Mouse (Mus musculus): ENCODE data around the gene Ap1g2. TPM values are rescaled to one million over a fixed set of nuclear protein-coding genes. Genes with fewer than 3 reads are reported as not detected.

Gene Ap1g2
- polyA plus RNA-seq, 1 experiment from 2014 or later: 32.0 TPM

- DNase-seq (ENCODE audit: low spot score): no peak
These were observed 44.5 kb downstream of the Ap1g2 start for GRCm38 (mm10) chr14:55061845-55062244.

- DNase-seq (ENCODE audit: low spot score): no peak
These were observed 46.5 kb downstream of the Ap1g2 start for GRCm38 (mm10) chr14:55059931-55060330.

- no peak for DNase-seq (ENCODE audit: low spot score)
These were observed 47.4 kb downstream of the Ap1g2 start for GRCm38 (mm10) chr14:55059009-55059408.

- DNase-seq (ENCODE audit: low spot score): no peak
These were observed 51.1 kb downstream of the Ap1g2 start for GRCm38 (mm10) chr14:55055167-55055834.

GRCm38 (mm10) chr14:55054191-55054749 lies 52.1 kb downstream of the Ap1g2 start:
- DNase-seq (ENCODE audit: low spot score): no peak

GRCm38 (mm10) chr14:55053708-55054190 lies 52.6 kb downstream of the Ap1g2 start:
- no peak for DNase-seq (ENCODE audit: low spot score)

GRCm38 (mm10) chr14:55053050-55053449 lies 53.3 kb downstream of the Ap1g2 start:
- DNase-seq (ENCODE audit: low spot score): no peak

- no peak for DNase-seq (ENCODE audit: low spot score)
These were observed 53.9 kb downstream of the Ap1g2 start for GRCm38 (mm10) chr14:55052496-55052895.

Other genes with a start within 250 kb of the Ap1g2 start
- 7.2 and 8.8 TPM in 2 replicates for gene Homez, start 235.6 kb downstream of the Ap1g2 start, polyA plus RNA-seq (2015; fragmentation: Nextera tagmentation; extraction: Ambion mirVana)
- gene Ppp1r3e, start 229.0 kb downstream of the Ap1g2 start, polyA plus RNA-seq (2015; fragmentation: Nextera tagmentation; extraction: Ambion mirVana): 1.8 and 2.2 TPM in 2 replicates
- gene Bcl2l2, start 223.2 kb downstream of the Ap1g2 start, polyA plus RNA-seq (2015; fragmentation: Nextera tagmentation; extraction: Ambion mirVana): 1.5 and 1.7 TPM in 2 replicates
- gene Gm20521, start 223.2 kb downstream of the Ap1g2 start, polyA plus RNA-seq (2015; fragmentation: Nextera tagmentation; extraction: Ambion mirVana): 1.2 TPM in 1 of 2 replicates, not detected in the other
- gene Pabpn1, start 214.1 kb downstream of the Ap1g2 start, polyA plus RNA-seq (2015; fragmentation: Nextera tagmentation; extraction: Ambion mirVana): 91.7 and 109 TPM in 2 replicates
- gene Slc22a17, start 193.5 kb downstream of the Ap1g2 start, polyA plus RNA-seq (2015; fragmentation: Nextera tagmentation; extraction: Ambion mirVana): 4.1 and 4.3 TPM in 2 replicates
- 8.2 and 9.2 TPM in 2 replicates for gene Efs, start 180.5 kb downstream of the Ap1g2 start, polyA plus RNA-seq (2015; fragmentation: Nextera tagmentation; extraction: Ambion mirVana)
- not detected in 2 replicates for gene Il25, start 173.9 kb downstream of the Ap1g2 start, polyA plus RNA-seq (2015; fragmentation: Nextera tagmentation; extraction: Ambion mirVana)
- 0.22 TPM in 1 of 2 replicates, not detected in the other for gene Cmtm5, start 170.3 kb downstream of the Ap1g2 start, polyA plus RNA-seq (2015; fragmentation: Nextera tagmentation; extraction: Ambion mirVana)
- 0.34 and 0.35 TPM in 2 replicates for gene Myh6, start 139.7 kb downstream of the Ap1g2 start, polyA plus RNA-seq (2015; fragmentation: Nextera tagmentation; extraction: Ambion mirVana)
- not detected in 2 replicates for gene Gm17428, start 129.7 kb downstream of the Ap1g2 start, polyA plus RNA-seq (2015; fragmentation: Nextera tagmentation; extraction: Ambion mirVana)
- gene Myh7, start 112.0 kb downstream of the Ap1g2 start, polyA plus RNA-seq (2015; fragmentation: Nextera tagmentation; extraction: Ambion mirVana): 0.49 and 0.55 TPM in 2 replicates
- 128 and 129 TPM in 2 replicates for gene Ngdn, start 91.1 kb downstream of the Ap1g2 start, polyA plus RNA-seq (2015; fragmentation: Nextera tagmentation; extraction: Ambion mirVana)
- 1.1 and 1.5 TPM in 2 replicates for gene Zfhx2, start 14.3 kb downstream of the Ap1g2 start, polyA plus RNA-seq (2015; fragmentation: Nextera tagmentation; extraction: Ambion mirVana)
- gene Thtpa, start 11.8 kb downstream of the Ap1g2 start, polyA plus RNA-seq (2015; fragmentation: Nextera tagmentation; extraction: Ambion mirVana): 9.8 and 10.3 TPM in 2 replicates
- 0.09 TPM in 2 replicates for gene Jph4, start 10.3 kb upstream of the Ap1g2 start, polyA plus RNA-seq (2015; fragmentation: Nextera tagmentation; extraction: Ambion mirVana)
- 0.26 and 0.69 TPM in 2 replicates for gene Dhrs2, start 115.4 kb upstream of the Ap1g2 start, polyA plus RNA-seq (2015; fragmentation: Nextera tagmentation; extraction: Ambion mirVana)